Mouse (Mus musculus) kidney, adult 11 months (tissue): ENCODE results near the gene Ttc38.

Experiments used
- DNase-seq: peaks from one replicate; pipeline ENCODE4 v3.0.0; 2022

Ttc38 gene

DNA sequence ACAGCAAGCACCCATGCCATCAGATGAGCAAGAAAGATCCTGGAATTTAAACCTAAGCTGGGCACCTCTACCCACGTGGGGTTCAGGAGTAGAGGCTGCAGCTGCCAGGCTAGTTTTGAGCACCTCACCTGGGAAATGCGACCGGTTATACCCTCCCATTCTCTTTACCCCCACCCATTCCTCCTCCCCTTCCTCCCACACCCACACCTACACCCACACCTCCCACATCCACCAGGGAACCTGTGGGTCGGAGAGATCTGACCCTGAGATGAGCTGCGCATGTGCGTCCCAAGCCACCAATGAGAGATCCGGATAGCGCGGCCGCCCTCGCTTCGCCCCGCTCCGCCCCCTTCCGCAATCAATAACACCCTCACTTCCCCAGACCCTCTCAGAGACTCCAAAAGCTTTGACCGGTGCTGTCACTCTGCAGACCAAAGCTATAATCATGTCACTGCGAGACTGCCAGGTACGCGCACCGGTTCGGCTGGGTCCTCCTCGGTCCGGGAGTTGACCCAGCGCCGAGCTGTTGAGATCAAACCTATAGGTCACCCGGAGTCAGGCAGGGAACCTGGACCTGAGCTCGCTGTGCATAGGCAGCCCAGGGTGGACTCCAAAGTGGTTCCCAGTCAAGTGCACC lies at the start of gene Ttc38:
Gene Ttc38, plus strand, starts transcription at position 353 of the 637 bp plus-strand sequence.
- peak; percentile 94 for DNase-seq

DNA sequence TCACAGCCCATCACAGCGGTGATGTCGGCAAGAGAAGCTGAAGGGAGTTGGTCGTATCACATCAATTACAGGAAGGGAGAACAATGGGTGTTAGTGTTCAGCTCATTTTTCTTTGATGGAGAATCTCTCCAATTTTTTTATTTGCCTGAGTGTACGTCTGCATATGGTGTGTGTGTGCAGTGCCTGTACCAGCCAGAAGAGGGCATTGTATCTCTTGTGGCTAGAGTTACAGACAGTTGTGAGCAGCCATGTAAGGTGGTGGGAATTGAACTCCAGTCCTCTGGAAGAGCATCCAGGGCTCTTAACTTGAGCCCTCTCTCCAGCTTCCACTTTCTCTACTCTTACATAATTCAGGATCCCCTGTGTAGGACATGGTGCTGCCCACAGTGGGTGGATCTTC lies 49.0 kb upstream of the Ttc38 start:
- no peak for DNase-seq

DNA sequence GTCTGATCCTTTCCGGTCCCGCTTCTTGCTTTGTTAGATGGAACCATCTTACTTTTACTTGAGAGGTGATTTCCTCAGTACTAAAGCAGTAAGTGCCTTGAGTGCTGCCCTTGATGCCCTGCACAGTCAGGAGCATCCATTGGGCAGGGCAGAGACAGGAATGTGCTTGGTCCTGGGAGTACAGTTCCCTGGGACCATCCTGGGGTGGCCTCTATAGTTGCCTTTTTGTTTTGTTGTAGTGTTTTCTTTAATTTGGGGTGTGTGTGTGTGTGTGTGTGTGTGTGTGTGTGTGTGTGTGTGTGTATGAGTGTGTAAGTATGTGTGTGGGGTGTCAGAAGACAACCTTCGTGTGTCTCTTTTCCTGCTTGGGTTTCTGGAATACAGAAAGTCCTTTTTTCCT lies 47.8 kb upstream of the Ttc38 start:
- DNase-seq, result no peak

GRCm38 (mm10) chr15:85786711-85787110 lies 45.4 kb upstream of the Ttc38 start:
- DNase-seq, result no peak

GRCm38 (mm10) chr15:85787482-85787881 lies 44.6 kb upstream of the Ttc38 start:
- DNase-seq, result no peak

DNA sequence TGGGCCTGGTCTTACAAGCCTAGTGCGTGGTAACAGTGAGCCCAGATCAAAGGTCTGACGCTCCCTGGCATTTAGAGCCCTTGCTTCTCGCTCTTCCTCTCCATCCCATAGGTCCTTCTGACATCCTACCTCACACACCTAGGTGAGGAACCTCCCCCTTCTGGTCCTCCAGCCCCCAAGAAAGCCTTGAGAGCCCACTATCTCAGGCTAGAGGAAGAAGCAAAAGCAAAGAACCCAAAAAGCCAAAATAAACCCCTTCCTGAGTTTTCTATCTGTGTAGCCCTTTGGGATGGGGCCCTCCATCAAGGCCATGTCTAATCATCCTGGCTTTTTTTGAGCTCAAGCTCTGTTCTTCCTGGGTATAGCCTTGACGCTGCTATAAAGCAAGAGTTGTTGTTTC lies 44.1 kb upstream of the Ttc38 start:
- no peak for DNase-seq

GRCm38 (mm10) chr15:85788633-85789032 lies 43.5 kb upstream of the Ttc38 start:
- peak; percentile 54 for DNase-seq

- DNase-seq, result no peak
Observed at GRCm38 (mm10) chr15:85791449-85791848, 40.7 kb upstream of the Ttc38 start.

DNA sequence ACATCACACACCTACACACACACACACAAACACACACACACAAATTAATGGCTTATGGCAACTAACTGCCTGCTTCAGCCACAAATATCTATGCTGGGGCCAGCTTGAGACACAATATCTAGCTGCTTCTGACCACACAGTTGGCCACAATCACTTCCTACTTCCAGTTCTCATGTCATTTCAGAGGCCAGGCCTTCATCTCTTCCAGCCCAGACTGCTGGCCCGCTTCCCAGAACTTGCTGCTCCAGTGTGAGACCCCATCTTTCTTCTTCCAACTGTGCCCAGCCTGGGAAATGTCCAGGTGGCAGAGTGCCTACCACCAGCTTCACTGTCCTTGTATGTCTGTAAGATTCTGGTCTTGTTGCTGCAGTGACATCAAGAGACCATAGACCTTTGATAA lies 39.3 kb upstream of the Ttc38 start:
- DNase-seq, result no peak

DNA sequence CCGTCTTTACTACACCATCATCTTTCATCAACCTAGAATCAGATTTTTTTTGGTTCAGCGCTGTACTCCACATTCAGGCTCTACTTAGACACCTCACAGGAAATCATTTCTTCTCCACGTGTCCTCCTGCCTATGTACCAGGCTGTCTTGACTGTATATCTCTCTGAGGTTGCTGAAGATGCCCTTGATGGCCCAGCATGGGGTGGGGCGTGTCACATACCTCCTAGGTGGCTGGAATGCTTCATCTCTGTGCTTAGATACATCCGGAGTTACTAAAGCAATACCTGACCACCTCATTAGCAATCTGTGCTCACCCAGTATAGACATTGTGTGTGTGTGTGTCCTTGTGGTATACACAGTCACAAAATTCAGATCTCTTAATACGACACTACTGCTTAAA lies 36.6 kb upstream of the Ttc38 start:
- no peak for DNase-seq

DNA sequence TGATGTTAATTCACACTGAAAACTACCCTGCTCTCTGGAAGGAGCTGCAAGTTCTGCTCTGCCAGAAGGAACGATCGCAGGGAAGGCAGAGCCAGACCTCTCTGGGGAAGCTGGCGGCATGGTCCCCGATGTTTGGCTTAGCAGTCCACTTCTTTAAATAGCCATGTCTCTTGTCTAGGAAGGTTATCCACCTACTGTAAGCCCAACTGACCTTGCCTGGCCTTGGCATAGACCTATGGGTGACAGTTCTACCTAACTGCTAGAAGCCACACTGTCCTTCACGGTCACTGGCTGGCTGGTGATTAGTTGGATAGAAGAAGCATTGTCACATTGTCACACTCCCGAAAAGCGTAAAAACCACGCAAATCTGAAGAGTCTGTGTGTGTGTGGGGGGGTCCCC lies 33.4 kb upstream of the Ttc38 start:
- no peak for DNase-seq

DNA sequence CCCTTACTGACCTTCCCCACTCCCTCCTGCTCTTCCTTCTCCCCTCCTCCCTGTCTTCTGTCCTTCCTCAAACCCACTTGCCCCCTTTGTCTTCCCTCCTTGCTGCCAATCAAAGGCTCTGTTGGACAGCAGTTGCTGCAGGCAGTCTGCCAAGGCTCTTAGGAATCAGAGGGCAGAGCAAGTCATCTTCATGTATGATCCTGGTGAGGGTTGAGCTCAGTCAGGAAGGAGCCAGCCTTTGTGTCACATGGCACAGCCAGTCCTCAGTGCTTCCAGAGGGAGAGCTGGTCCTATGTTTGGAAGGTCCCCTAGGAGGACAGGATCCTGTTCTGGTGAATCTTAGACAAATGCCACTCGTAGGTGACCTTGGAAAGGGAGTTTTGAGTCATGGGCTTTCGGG lies 29.2 kb upstream of the Ttc38 start:
- no peak for DNase-seq

DNA sequence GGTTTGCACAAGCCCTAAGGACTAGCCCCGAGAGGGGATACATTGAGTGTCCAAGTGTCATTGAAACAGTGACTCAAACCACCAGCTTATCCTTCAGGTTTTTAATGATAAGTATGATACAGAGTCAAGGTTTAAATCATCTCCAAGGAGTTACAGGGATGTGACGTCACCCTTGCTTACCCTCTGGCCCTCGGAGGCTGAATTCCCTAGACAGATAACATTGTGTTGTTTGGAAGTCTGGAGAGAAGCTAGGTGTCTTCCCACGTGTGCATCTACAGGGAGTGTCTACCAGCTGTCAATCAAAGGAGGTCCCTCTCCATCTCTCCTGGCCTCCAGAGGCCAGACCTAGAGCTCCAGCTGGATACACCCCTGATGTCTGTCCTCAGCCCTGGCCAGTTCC lies 25.2 kb upstream of the Ttc38 start:
- DNase-seq, result no peak

DNA sequence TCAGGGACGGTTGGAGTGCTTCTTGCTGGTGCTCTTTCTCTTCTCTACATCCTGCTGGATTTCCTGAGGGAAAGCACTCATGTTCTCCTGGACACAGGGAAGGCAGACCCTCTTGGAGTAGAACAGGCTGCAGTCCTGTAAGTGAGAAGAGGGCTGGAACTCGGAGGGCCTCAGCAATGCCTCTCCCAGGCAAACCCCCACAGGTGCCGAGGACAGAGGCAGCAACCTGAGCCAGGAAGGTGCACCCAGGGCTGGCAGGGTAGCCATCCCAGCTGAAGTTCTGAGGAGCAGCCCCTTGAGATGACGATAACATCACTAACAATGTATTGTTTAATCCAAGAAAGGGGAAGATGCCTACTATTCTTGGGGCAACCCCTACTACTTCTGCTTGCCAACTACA lies 24.7 kb upstream of the Ttc38 start:
- no peak for DNase-seq

- no peak for DNase-seq
Observed at GRCm38 (mm10) chr15:85808031-85808430, 24.1 kb upstream of the Ttc38 start.

DNA sequence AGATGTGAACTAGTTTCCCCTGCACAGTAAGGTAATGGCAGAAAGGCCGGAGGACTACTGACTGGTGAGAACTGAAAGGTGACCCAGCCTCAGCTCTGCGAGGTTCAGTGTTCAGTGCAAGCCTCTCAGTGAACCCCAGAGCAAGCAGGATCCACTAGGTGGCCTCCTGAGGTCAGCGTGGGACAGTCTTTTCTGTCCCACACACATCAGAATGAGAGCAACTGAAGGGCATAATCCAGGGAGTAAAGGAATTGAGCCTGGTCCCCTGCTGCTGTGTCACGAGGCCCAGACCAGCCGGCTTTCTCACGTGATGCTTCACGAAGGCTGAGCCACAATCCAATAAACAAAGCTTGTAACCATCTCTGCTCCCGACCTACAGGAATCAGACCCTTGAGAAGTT lies 23.7 kb upstream of the Ttc38 start:
- DNase-seq, result peak; percentile 51

- no peak for DNase-seq
Observed at GRCm38 (mm10) chr15:85809091-85809490, 23.0 kb upstream of the Ttc38 start.

DNA sequence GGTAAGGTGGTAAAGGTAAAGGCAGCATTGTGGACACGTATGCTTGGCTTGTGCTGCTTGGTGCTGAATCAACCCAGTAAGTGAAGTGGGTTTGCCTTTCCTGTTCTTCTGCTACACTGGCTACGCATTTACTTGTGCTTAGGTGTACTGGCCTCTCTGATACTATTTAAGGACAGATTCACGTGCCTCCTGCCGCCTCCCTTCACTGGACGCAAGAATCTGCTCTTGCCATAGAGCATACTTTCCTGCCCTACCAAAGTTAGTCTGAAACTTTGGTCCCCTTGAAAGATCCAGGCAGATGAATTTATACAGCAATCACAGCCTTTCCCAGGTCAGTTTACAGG lies 21.7 kb upstream of the Ttc38 start:
- DNase-seq, result no peak

DNA sequence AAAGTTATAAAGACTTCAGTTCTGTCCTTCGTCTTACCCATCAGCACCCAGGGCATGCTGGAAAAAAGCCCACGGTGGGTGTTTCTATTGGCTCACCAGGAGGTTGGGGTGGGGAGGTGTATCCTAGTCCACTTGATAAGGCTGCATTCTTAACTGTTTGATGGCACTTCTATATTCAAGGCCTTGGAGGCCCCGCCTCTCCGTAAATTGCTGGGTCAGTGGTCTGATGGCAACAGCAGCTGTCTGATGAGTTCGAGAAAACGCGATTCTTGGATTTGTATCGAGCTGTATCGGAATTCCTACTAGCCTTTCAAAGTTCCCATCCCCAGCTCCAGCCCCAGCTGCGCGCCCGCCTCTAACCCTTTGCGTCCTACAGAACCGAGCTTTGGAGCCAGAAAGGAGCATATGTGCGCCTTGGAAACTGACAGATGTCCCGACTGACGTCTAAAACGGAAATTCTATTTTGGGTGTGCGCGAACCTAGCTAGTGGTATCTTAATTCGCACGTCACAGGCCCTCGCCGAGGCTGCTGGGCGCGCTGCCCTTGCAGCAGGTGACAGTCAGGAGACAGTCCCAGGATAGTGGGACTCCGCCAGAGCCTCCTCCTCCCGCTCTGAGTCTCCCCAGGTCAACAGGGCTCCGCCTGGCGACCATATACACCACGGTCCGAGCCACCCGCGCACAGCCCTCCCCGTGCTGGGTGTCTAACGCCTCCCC lies 21.1 kb upstream of the Ttc38 start:
- peak; percentile 57 for DNase-seq

- peak; percentile 97 for DNase-seq
Observed at GRCm38 (mm10) chr15:85811535-85812277, 20.4 kb upstream of the Ttc38 start, which contains the start of gene Cdpf1. Cdpf1 (minus strand) TSS chr15:85811697.

- DNase-seq, result no peak
Observed at GRCm38 (mm10) chr15:85813428-85813827, 18.7 kb upstream of the Ttc38 start.

DNA sequence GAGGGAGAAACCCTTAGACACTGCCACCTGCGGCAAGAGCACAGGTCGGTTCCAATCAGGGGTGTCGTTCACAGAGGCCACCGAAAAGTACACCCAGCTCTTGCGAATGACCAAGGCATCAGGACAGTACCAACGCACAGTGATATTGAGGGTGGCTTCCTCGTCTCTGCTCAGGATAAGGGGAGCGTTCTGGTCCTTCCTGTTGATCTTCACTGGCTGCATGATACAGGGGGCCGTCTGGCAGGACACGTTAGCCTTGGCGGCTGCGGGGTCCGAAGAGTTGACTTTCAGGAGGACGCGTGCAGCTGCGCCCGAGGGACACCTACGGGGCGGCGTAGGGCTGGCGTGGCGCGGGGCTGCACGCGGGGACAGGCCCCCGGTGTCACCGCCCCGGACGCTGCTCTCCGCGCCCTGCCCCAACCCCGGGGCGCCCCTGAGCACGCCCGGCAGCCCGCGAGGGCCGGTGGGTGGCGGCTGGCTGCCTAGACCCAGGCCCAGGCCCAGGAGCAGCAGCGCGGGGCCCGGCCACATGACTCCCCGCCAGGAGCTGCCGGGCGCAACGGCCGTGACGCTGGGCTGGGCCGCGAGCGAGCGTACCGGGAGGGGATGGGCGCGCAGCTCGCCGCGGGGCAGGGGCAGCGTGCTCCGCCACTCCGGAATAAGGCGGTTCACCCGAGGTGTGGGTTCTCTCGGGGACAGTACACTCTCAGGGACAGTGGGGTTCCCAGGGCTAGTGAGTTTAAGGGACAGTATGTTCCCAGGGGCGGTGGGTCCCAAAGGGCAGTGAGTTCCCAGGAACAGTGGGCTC lies 10.7 kb upstream of the Ttc38 start, which contains the start of gene Pkdrej:
Gene Pkdrej, minus strand, starts transcription at position 532 of the 808 bp plus-strand sequence.
- no peak for DNase-seq

GRCm38 (mm10) chr15:85822011-85822359 lies 10.1 kb upstream of the Ttc38 start:
- no peak for DNase-seq
